14 mouse cellular contexts compared by ENCODE assay signal in genomic region chr17:5536259-5537094, GRCm38 (mm10). TPM values are rescaled to one million over a fixed set of nuclear protein-coding genes. Genes with fewer than 3 reads are reported as not detected.
DNase-seq lines count a peak whose midpoint lies in the region; ATAC-seq and TF ChIP-seq lines count a peak whose summit lies in the region.
"Had no signal": no experiment of that assay in that cellular context is flagged by ENCODE, and none has a peak within 500 bp of the region (broad histone marks: within the 10 kb centered on the region; RNA-seq: fewer than 3 reads in every experiment).

No protein-coding gene starts in this region.

- no peak for TF ChIP-seq CTCF in left cerebral cortex, adult 2 months (IDR thresholded peaks at IDR 0.05)

- H3K9ac ChIP-seq in forebrain, embryonic 14.5 days (ENCODE audit: low read length) = no peak overlapping the region
- no peak overlapping the region for H3K9ac ChIP-seq in hindbrain, embryonic 15.5 days
- H3K9ac ChIP-seq: embryonic facial prominence, embryonic 15.5 days; limb, embryonic 12.5 days; midbrain, embryonic 12.5 days had no signal

- no peaks in the 10 kb centered on the region for H3K36me3 ChIP-seq in forebrain, embryonic 14.5 days (ENCODE audit: control insufficient read depth, insufficient read depth, low read length)
- H3K36me3 ChIP-seq in hindbrain, embryonic 15.5 days = no peaks in the 10 kb centered on the region
- H3K36me3 ChIP-seq: embryonic facial prominence, embryonic 15.5 days; limb, embryonic 12.5 days; midbrain, embryonic 12.5 days had no signal

- H3K4me1 ChIP-seq in forebrain, embryonic 14.5 days (ENCODE audit: control insufficient read depth, insufficient read depth, low read length) = no peaks in the 10 kb centered on the region
- peaks cover 11% of the 10 kb centered on the region; the same call in 1 of the 2 replicates for H3K4me1 ChIP-seq in hindbrain, embryonic 15.5 days (replicated peaks)
- H3K4me1 ChIP-seq: embryonic facial prominence, embryonic 15.5 days; limb, embryonic 12.5 days had no signal

- no peak for DNase-seq in left cerebral cortex, adult 2 months (ENCODE audit: extremely low spot score in 1 of 2, low spot score in 2 of 2)
- no peak for DNase-seq in left cerebral cortex, postnatal 25 days (ENCODE audit: low spot score in 2 of 2)
- peak; percentile 57 for DNase-seq in forebrain, embryonic 14.5 days (ENCODE audit: low spot score)
- DNase-seq in retina, postnatal 1 day = peak; percentile 64
- DNase-seq in left cerebral cortex, adult 18-20 months (ENCODE audit: low spot score in 2 of 2) = no peak
- DNase-seq in gastrocnemius, adult 8-10 months (ENCODE audit: low spot score in 2 of 2) = no peak
- DNase-seq: adrenal gland, postnatal 25 days; kidney, postnatal 14 days; layer of hippocampus, postnatal 36 days had no signal

- 62% methylated on average over 10 of the region's 12 CpGs for WGBS in forebrain, embryonic 14.5 days
- WGBS in hindbrain, embryonic 15.5 days = 59% methylated on average over 11 of the region's 12 CpGs

- H3K27me3 ChIP-seq in forebrain, embryonic 14.5 days (replicated peaks; ENCODE audit: control insufficient read depth, insufficient read depth, low read length) = no peaks in the 10 kb centered on the region
- no peaks in the 10 kb centered on the region for H3K27me3 ChIP-seq in hindbrain, embryonic 15.5 days
- H3K27me3 ChIP-seq: embryonic facial prominence, embryonic 15.5 days; limb, embryonic 12.5 days; midbrain, embryonic 12.5 days had no signal

- no peak overlapping the region for H3K4me2 ChIP-seq in forebrain, embryonic 14.5 days (ENCODE audit: low read length)
- H3K4me2 ChIP-seq in hindbrain, embryonic 15.5 days = no peak overlapping the region
- H3K4me2 ChIP-seq: embryonic facial prominence, embryonic 15.5 days; limb, embryonic 12.5 days; midbrain, embryonic 12.5 days had no signal

- intact Hi-C loops in left cerebral cortex, adult 2 months (cut with DNase I) = no loop called here
- intact Hi-C loops in left cerebral cortex, postnatal 25 days (cut with DNase I) = no loop called here

- no peaks in the 10 kb centered on the region for H3K9me3 ChIP-seq in forebrain, embryonic 14.5 days (replicated peaks; ENCODE audit: control insufficient read depth, low read length)
- no peaks in the 10 kb centered on the region for H3K9me3 ChIP-seq in hindbrain, embryonic 15.5 days
- H3K9me3 ChIP-seq: embryonic facial prominence, embryonic 15.5 days; limb, embryonic 12.5 days; midbrain, embryonic 12.5 days had no signal

- peak; percentile 54; the same call in 1 of the 2 replicates for ATAC-seq in forebrain, embryonic 14.5 days
- peak; percentile 57; the same call in 1 of the 2 replicates for ATAC-seq in hindbrain, embryonic 15.5 days (ENCODE audit: low FRiP score, low read depth)

- H3K27ac ChIP-seq in left cerebral cortex, adult 2 months = peak overlapping the region; percentile 80
- no peak overlapping the region for H3K27ac ChIP-seq in forebrain, embryonic 14.5 days (ENCODE audit: low read depth, low read length)
- peak overlapping the region; percentile 23; the same call in 1 of the 2 replicates for H3K27ac ChIP-seq in hindbrain, embryonic 15.5 days (replicated peaks)
- H3K27ac ChIP-seq: embryonic facial prominence, embryonic 15.5 days; limb, embryonic 12.5 days; midbrain, embryonic 12.5 days; stomach, postnatal 0 days had no signal

- H3K4me3 ChIP-seq in left cerebral cortex, adult 2 months = no peak overlapping the region
- H3K4me3 ChIP-seq in forebrain, embryonic 14.5 days (ENCODE audit: low read depth, low read length) = no peak overlapping the region
- H3K4me3 ChIP-seq in hindbrain, embryonic 15.5 days = no peak overlapping the region
- H3K4me3 ChIP-seq: embryonic facial prominence, embryonic 15.5 days; limb, embryonic 12.5 days; midbrain, embryonic 12.5 days had no signal

RNA-seq across cellular contexts. Expression of gene Zdhhc14, which starts 44.1 kb away (rescaled TPM):
- 10 to 100 TPM; 44.9 to 46.8 TPM for total RNA-seq in left cerebral cortex, adult 2 months (2021)
- total RNA-seq in left cerebral cortex, postnatal 25 days (2021) = 10 to 100 TPM; 51.3 to 53.2 TPM
- polyA plus RNA-seq in forebrain, embryonic 14.5 days (2014; fragmentation: Nextera tagmentation; extraction: Ambion mirVana) = 4.7 and 8.1 TPM in 2 replicates
- polyA plus RNA-seq in hindbrain, embryonic 15.5 days (2015; fragmentation: Nextera tagmentation; extraction: Ambion mirVana) = 12.1 and 13.7 TPM in 2 replicates
- total RNA-seq in left cerebral cortex, adult 18-20 months (2021) = 10 to 100 TPM; 36.1 to 48.7 TPM
- total RNA-seq in gastrocnemius, adult 8-10 months (2022) = 1 to 10 TPM; 3.2 to 4.5 (median 3.7) TPM

Comparison
In these comparisons a context has a peak if more than half of its experiments do, and no peak if none do; other contexts are left out.
1. DNase-seq: peak in forebrain, embryonic 14.5 days (single experiment) and retina, postnatal 1 day (single experiment); none in left cerebral cortex, adult 2 months (0 of 2), left cerebral cortex, postnatal 25 days (0 of 2), left cerebral cortex, adult 18-20 months (0 of 2) and gastrocnemius, adult 8-10 months (0 of 2).
2. RNA of gene Zdhhc14, which starts 44.1 kb away (total RNA-seq): 51.3 to 53.2 TPM in left cerebral cortex, postnatal 25 days, 36.1 to 48.7 TPM in left cerebral cortex, adult 18-20 months and 44.9 to 46.8 TPM in left cerebral cortex, adult 2 months; 3.2 to 4.5 TPM in gastrocnemius, adult 8-10 months; every median in the first group is over 4 times any median in the second.